Mouse (Mus musculus) megakaryocyte, embryonic 14.5 days (primary cell): Measurements from ENCODE around the gene Rasl2-9.

Experiments used
- FLI1 ChIP-seq: IDR thresholded peaks from 2 replicates; pipeline ENCODE4 v1.6.1; 2012; ENCODE audit warnings: low read length, inconsistent platforms, mixed read lengths
- GATA1 ChIP-seq: IDR thresholded peaks from 3 replicates; pipeline ENCODE4 v1.6.1; 2012; ENCODE audit warnings: mixed read lengths, low read length, inconsistent platforms, borderline replicate concordance

- TF ChIP-seq GATA1 (no peak), FLI1 (no peak)
Measured at GRCm38 (mm10) chr7:5089853-5090252, 35.9 kb downstream of the Rasl2-9 start.
